9 mouse cellular contexts compared by ENCODE assay signal in the genomic region with DNA sequence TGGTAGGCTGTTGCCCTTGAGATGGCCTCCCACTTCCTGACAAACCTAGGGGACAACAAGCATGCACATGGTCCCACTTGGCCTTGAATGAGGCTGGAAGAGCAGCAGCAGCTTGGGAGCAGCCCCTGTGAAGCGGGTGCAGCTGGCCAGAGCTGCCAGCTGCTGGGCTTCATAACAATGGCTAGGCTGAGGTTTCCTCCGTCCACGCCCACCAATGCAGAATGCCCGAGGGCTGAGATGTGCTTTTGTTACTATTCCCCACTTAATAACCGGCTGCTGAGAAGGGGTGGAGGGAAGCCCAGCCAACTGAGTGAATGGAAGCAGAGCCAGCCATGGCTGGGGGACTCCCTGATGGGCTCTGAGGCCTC.
DNase-seq lines count a peak whose midpoint lies in the region; ATAC-seq lines count a peak whose summit lies in the region.
"Had no signal": no experiment of that assay in that cellular context is flagged by ENCODE, and none has a peak within 500 bp of the region (broad histone marks: within the 10 kb centered on the region; RNA-seq: fewer than 3 reads in every experiment).

No protein-coding gene starts in this region.

- WGBS in midbrain, embryonic 11.5 days: 9% methylated on average over 5 of the region's 5 CpGs

- H3K9me3 ChIP-seq in midbrain, embryonic 11.5 days (ENCODE audit: control insufficient read depth, low read length): no peaks in the 10 kb centered on the region

- H3K27ac ChIP-seq in midbrain, embryonic 11.5 days (ENCODE audit: low read depth, low read length): peak overlapping the region; percentile 96
- H3K27ac ChIP-seq: macrophage had no signal

- H3K4me1 ChIP-seq in midbrain, embryonic 11.5 days (ENCODE audit: control insufficient read depth, insufficient read depth, low read length): peaks cover 44% of the 10 kb centered on the region

- H3K27me3 ChIP-seq in midbrain, embryonic 11.5 days (ENCODE audit: control insufficient read depth, insufficient read depth, low read length): no peaks in the 10 kb centered on the region

- H3K9ac ChIP-seq in midbrain, embryonic 11.5 days (ENCODE audit: low read length): peak overlapping the region; percentile 17; the same call in 1 of the 2 replicates

- no peaks in the 10 kb centered on the region for H3K36me3 ChIP-seq in midbrain, embryonic 11.5 days (ENCODE audit: control insufficient read depth, insufficient read depth, low read length)

- peak; percentile 14 for DNase-seq in gastrocnemius, postnatal 10 days
- DNase-seq in gastrocnemius, adult 18-20 months (ENCODE audit: low spot score): no peak
- peak; percentile 80 for DNase-seq in ZHBTc4 (ENCODE audit: low read depth, low spot score)
- peak; percentile 51 for DNase-seq in forelimb bud, embryonic 11.5 days (ENCODE audit: low read depth, low spot score)
- peak; percentile 96 for DNase-seq in midbrain, embryonic 11.5 days (ENCODE audit: low spot score, missing footprints)
- no peak for DNase-seq in urinary bladder, postnatal 10 days (ENCODE audit: low spot score)
- DNase-seq in thymus, postnatal 36 days: no peak
- no peak for DNase-seq in spleen, adult 18-20 months

- peak overlapping the region; percentile 11 for H3K4me3 ChIP-seq in midbrain, embryonic 11.5 days (ENCODE audit: low read depth, low read length)

- H3K4me2 ChIP-seq in midbrain, embryonic 11.5 days: peak overlapping the region; percentile 16; the same call in 1 of the 2 replicates

- ATAC-seq in midbrain, embryonic 11.5 days (ENCODE audit: low FRiP score): peak; percentile 84

Comparison
In these comparisons a context has a peak if more than half of its experiments do, and no peak if none do; other contexts are left out.
1. DNase-seq: peak in gastrocnemius, postnatal 10 days (single experiment), ZHBTc4 (single experiment), forelimb bud, embryonic 11.5 days (single experiment) and midbrain, embryonic 11.5 days (single experiment); none in gastrocnemius, adult 18-20 months (single experiment), urinary bladder, postnatal 10 days (single experiment), thymus, postnatal 36 days (0 of 2) and spleen, adult 18-20 months (0 of 2).